Mouse (Mus musculus): ENCODE data around the gene Cdh23. TPM values are rescaled to one million over a fixed set of nuclear protein-coding genes. Genes with fewer than 3 reads are reported as not detected.

The Cdh23 gene
- polyA plus RNA-seq, 1 experiment from 2014 or later: 7.8 TPM

DNA sequence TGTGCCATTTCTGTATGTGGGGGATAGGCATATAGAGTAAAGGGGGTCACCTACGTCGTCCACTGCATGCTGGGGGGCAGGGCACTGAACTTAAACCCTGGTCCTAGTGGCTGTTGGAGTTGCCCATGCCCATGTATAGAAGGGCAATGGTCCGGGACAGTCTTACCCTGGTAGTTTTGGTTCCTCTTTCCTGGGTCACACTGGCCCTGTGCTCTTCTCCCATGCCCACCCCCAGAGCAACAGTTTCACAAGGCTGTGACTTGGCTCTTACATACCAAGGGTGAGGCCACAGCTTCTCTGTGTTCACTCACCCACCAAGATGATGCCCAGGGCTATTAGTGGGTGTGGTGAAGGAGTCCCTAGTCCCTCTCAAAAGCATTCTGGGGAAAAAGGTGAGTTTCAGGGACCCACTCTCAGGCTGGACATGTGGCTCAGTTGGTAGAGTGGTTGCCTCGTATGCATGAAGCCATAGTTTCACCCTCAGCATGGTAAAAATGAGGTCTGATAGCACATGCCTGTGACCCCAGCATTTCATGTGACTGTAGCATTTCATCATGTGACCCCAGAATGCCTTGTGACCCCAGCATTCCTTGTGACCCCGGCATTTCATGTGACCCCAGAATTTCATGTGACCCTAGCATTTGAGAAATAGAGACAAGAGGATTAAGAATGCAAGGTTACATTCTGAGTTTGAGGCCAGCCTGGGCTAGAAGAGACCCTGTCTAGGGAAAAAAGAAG lies 435.6 kb downstream of the Cdh23 start:
- H3K4me1 ChIP-seq: peaks cover 4% of the 10 kb centered on the region; the same call in 1 of the 2 replicates
- WGBS: 86% methylated on average over 5 of the region's 5 CpGs
- H3K9ac ChIP-seq: no peak overlapping the region
- no peaks in the 10 kb centered on the region for H3K27me3 ChIP-seq (replicated peaks)
- H3K9me3 ChIP-seq: no peaks in the 10 kb centered on the region
- no peak overlapping the region for H3K4me2 ChIP-seq
- H3K36me3 ChIP-seq (replicated peaks): no peaks in the 10 kb centered on the region
- no peak for ATAC-seq (replicated peaks)
- H3K4me3 ChIP-seq: no peak overlapping the region
- no peak overlapping the region for H3K27ac ChIP-seq

GRCm38 (mm10) chr10:60257261-60257825 lies 438.9 kb downstream of the Cdh23 start:
- ATAC-seq (replicated peaks): no peak

DNA sequence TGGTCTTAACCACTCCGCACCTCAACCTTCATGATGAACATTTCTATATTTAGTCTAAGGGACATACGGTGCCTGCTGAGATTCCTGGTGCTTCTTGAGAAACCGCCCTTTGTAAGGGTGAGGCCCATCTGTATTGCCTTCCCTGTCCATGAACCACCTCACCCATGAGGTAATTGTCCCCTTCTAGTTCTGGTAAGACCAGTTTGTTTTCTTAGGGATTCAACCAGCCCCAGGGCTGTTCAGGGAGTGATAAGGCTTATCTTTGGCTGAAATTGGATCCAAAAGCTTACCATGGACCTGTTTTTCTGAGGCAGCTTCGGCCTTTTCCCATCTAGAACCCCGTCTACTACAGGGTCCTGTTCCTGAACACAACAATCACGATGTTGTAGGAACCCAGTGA lies 440.2 kb downstream of the Cdh23 start:
- no peak for ATAC-seq (replicated peaks)
- no peaks in the 10 kb centered on the region for H3K4me1 ChIP-seq
- H3K27me3 ChIP-seq (replicated peaks): no peaks in the 10 kb centered on the region
- H3K4me2 ChIP-seq: no peak overlapping the region
- WGBS: 90% methylated on average over 6 of the region's 6 CpGs
- no peak overlapping the region for H3K27ac ChIP-seq
- no peak overlapping the region for H3K9ac ChIP-seq
- no peak overlapping the region for H3K4me3 ChIP-seq
- H3K9me3 ChIP-seq: no peaks in the 10 kb centered on the region
- no peaks in the 10 kb centered on the region for H3K36me3 ChIP-seq (replicated peaks)

More at GRCm38 (mm10) chr10:60257261-60257825, 438.9 kb downstream of the Cdh23 start:
- no peak overlapping the region for H3K4me3 ChIP-seq
- H3K4me1 ChIP-seq: peaks cover 4% of the 10 kb centered on the region; the same call in 1 of the 2 replicates
- H3K9ac ChIP-seq: no peak overlapping the region
- 60% methylated on average over 16 of the region's 16 CpGs for WGBS
- no peaks in the 10 kb centered on the region for H3K36me3 ChIP-seq (replicated peaks)
- H3K27ac ChIP-seq: no peak overlapping the region
- H3K9me3 ChIP-seq: no peaks in the 10 kb centered on the region
- H3K4me2 ChIP-seq: no peak overlapping the region
- no peaks in the 10 kb centered on the region for H3K27me3 ChIP-seq (replicated peaks)

Other genes with a start within 250 kb of the Cdh23 start
- 10.7 and 13.9 TPM in 2 replicates for gene Slc29a3, start 56.3 kb upstream of the Cdh23 start, polyA plus RNA-seq (2015; fragmentation: Nextera tagmentation; extraction: Ambion mirVana)
- gene Unc5b, start 135.1 kb upstream of the Cdh23 start, polyA plus RNA-seq (2015; fragmentation: Nextera tagmentation; extraction: Ambion mirVana): 2.8 and 2.9 TPM in 2 replicates

All from midbrain, embryonic 15.5 days (tissue).